8 mouse cellular contexts compared by ENCODE assay signal in genomic region chr14:31001307-31002205, GRCm38 (mm10). TPM values are rescaled to one million over a fixed set of nuclear protein-coding genes. Genes with fewer than 3 reads are reported as not detected.
DNase-seq lines count a peak whose midpoint lies in the region; ATAC-seq and TF ChIP-seq lines count a peak whose summit lies in the region.

TSS of gene Glt8d1 (plus strand) at chr14:31001400.
TSS of gene Spcs1 (minus strand) at chr14:31001672.

- peak within 1 kb of the TSS; percentile 85 for H3K9ac ChIP-seq in lung, embryonic 15.5 days

- peak; percentile 61 for ATAC-seq in G1E (ENCODE audit: extremely low read depth, insufficient number of reproducible peaks, low FRiP score, poor library complexity, severe bottlenecking)
- peak; percentile 94 for ATAC-seq in frontal cortex, adult (ENCODE audit: low TSS enrichment)
- ATAC-seq in hematopoietic stem cell, adult 5-6 weeks (replicated peaks in 1 of 2; ENCODE audit: insufficient read depth in 1 of 2, low FRiP score in 2 of 2, low TSS enrichment in 1 of 2, low read depth in 1 of 2, poor library complexity in 2 of 2, severe bottlenecking in 2 of 2): peak; percentile 75 to 84
- ATAC-seq in lung, embryonic 15.5 days (ENCODE audit: borderline replicate concordance, extremely low read depth, low FRiP score, low TSS enrichment): peak; percentile 92

- whole genome bisulfite sequencing in lung, embryonic 15.5 days: under 1% methylated on average over 84 of the region's 84 CpGs
- WGBS in olfactory bulb, adult 2 months: under 1% methylated on average over 84 of the region's 84 CpGs

- H3K9me3 ChIP-seq in G1E (replicated peaks): no peaks in the 10 kb centered on the region
- H3K9me3 ChIP-seq in lung, embryonic 15.5 days: no peaks in the 10 kb centered on the region

- peaks cover 33% of the 10 kb centered on the region for H3K4me1 ChIP-seq in G1E (ENCODE audit: insufficient read depth, low read depth, low read length)
- H3K4me1 ChIP-seq in lung, embryonic 15.5 days: peaks cover 17% of the 10 kb centered on the region
- H3K4me1 ChIP-seq in olfactory bulb, adult 2 months (ENCODE audit: control insufficient read depth, insufficient read depth, low read length): peaks cover 8% of the 10 kb centered on the region

- no peaks in the 10 kb centered on the region for H3K27me3 ChIP-seq in G1E (ENCODE audit: insufficient read depth, low read length)
- H3K27me3 ChIP-seq in lung, embryonic 15.5 days: no peaks in the 10 kb centered on the region

- no peak for TF ChIP-seq CTCF in G1E (IDR thresholded peaks at IDR 0.05; ENCODE audit: low read depth, low read length)
- no peak for TF ChIP-seq CTCF in olfactory bulb, adult 2 months (IDR thresholded peaks at IDR 0.05; ENCODE audit: insufficient read depth, low read depth, low read length)

- peak; percentile 61 for TF ChIP-seq POLR2A in olfactory bulb, adult 2 months (IDR thresholded peaks at IDR 0.05; ENCODE audit: insufficient read depth, low read depth, low read length)

- H3K4me3 ChIP-seq in G1E (ENCODE audit: low read depth, low read length): peak within 1 kb of the TSS; percentile 95
- H3K4me3 ChIP-seq in lung, embryonic 15.5 days: peak within 1 kb of the TSS; percentile 93
- H3K4me3 ChIP-seq in olfactory bulb, adult 2 months (ENCODE audit: insufficient read depth, low read depth, low read length): peak within 1 kb of the TSS; percentile 90

- peak; percentile 73 for DNase-seq in G1E (ENCODE audit: low spot score)
- DNase-seq in cerebellum, adult 9-10 months: peak; percentile 82
- DNase-seq in layer of hippocampus, adult 9-10 months (ENCODE audit: low spot score): peak; percentile 73
- peak; percentile 72 to 75 for DNase-seq in thymus, adult 18-20 months

- peak within 1 kb of the TSS; percentile 94 for H3K27ac ChIP-seq in lung, embryonic 15.5 days
- peak within 1 kb of the TSS; percentile 77 for H3K27ac ChIP-seq in olfactory bulb, adult 2 months (ENCODE audit: insufficient read depth, low read depth, low read length)

- peak within 1 kb of the TSS; percentile 83 for H3K4me2 ChIP-seq in lung, embryonic 15.5 days

- H3K36me3 ChIP-seq in G1E (replicated peaks): peaks cover 33% of the 10 kb centered on the region
- H3K36me3 ChIP-seq in lung, embryonic 15.5 days: peaks cover 14% of the 10 kb centered on the region; the same call in 1 of the 2 replicates

RNA-seq across cellular contexts. Expression of gene Glt8d1, which starts in this region (rescaled TPM):
- total RNA-seq in G1E (2014; fragmentation: Nextera tagmentation) (48.8 and 53.6 TPM in 2 replicates), G1E (2017) (23.7 and 34.4 TPM in 2 replicates)
- 4.5 and 4.7 TPM in 2 replicates for polyA plus RNA-seq in G1E (2012)
- total RNA-seq in hematopoietic stem cell, adult 5-6 weeks (2017): 30.1 and 44.4 TPM in 2 replicates
- polyA plus RNA-seq in lung, embryonic 15.5 days (2015; fragmentation: Nextera tagmentation; extraction: Ambion mirVana): 67.0 and 70.1 TPM in 2 replicates
- not detected in 2 replicates for polyA plus RNA-seq in olfactory bulb, adult 2 months (2012; ENCODE audit: insufficient read depth, insufficient read length, low replicate concordance, missing spikeins)

RNA-seq across cellular contexts. Expression of gene Spcs1, which starts in this region (rescaled TPM):
- 124 and 129 TPM in 2 replicates for total RNA-seq in G1E (2014; fragmentation: Nextera tagmentation)
- 169 and 173 TPM in 2 replicates for total RNA-seq in G1E (2017)
- polyA plus RNA-seq in G1E (2012): 17.7 TPM in 2 replicates
- 68.9 and 103 TPM in 2 replicates for total RNA-seq in hematopoietic stem cell, adult 5-6 weeks (2017)
- 399 and 416 TPM in 2 replicates for polyA plus RNA-seq in lung, embryonic 15.5 days (2015; fragmentation: Nextera tagmentation; extraction: Ambion mirVana)
- not detected in 2 replicates for polyA plus RNA-seq in olfactory bulb, adult 2 months (2012; ENCODE audit: insufficient read depth, insufficient read length, low replicate concordance, missing spikeins)

Comparison
In these comparisons a context has a peak if more than half of its experiments do, and no peak if none do; other contexts are left out.
1. Peak in every context shown above with its lines: DNase-seq, ATAC-seq, H3K4me3 ChIP-seq and H3K27ac ChIP-seq.
2. RNA of gene Glt8d1 (polyA plus RNA-seq): 67.0 to 70.1 TPM in lung, embryonic 15.5 days; 4.5 to 4.7 TPM in G1E and not detected in olfactory bulb, adult 2 months; every median in the first group is over 10 times any median in the second.